Mouse (Mus musculus) hindbrain, embryonic 11.5 days (tissue): Measurements from ENCODE around the gene Mvp. TPM values are rescaled to one million over a fixed set of nuclear protein-coding genes. Genes with fewer than 3 reads are reported as not detected.

ENCODE experiments used
- ATAC-seq: fragments of 200-750 bp; cut with Nextera tagmentation; 2 replicates; pipeline ENCODE4 v1.8.0; 2017; ENCODE audit warnings: mild to moderate bottlenecking, moderate TSS enrichment, moderate library complexity; ENCODE audit not compliant: low FRiP score
- DNase-seq: peaks from one replicate; pipeline ENCODE4 v3.0.0-alpha.2; 2015; ENCODE audit warnings: low spot score
- H3K27ac ChIP-seq: fragments of 300-500 bp; sonication (generic); 2 replicates; pipeline ENCODE4 v1.5.1; 2014; ENCODE audit warnings: mild to moderate bottlenecking, low read depth, low read length
- H3K27me3 ChIP-seq: fragments of 300-500 bp; sonication (generic); 2 replicates; pipeline ENCODE4 v1.6.1; 2014; ENCODE audit warnings: mild to moderate bottlenecking, low read length, moderate library complexity, mixed read lengths; ENCODE audit not compliant: control insufficient read depth, insufficient read depth
- H3K36me3 ChIP-seq: fragments of 300-500 bp; sonication (generic); 2 replicates; pipeline ENCODE4 v1.6.1; 2014; ENCODE audit warnings: mild to moderate bottlenecking, low read length, moderate library complexity, mixed read lengths; ENCODE audit not compliant: control insufficient read depth, insufficient read depth
- H3K4me1 ChIP-seq: fragments of 300-500 bp; sonication (generic); replicated peaks from 2 replicates; pipeline ENCODE4 v1.6.1; 2014; ENCODE audit warnings: low read length, mixed read lengths; ENCODE audit not compliant: control insufficient read depth, insufficient read depth
- H3K4me2 ChIP-seq: fragments of 300-500 bp; sonication (generic); replicated peaks from 2 replicates; pipeline ENCODE4 v1.6.1; 2014; ENCODE audit warnings: mild to moderate bottlenecking, low read depth, low read length
- H3K4me3 ChIP-seq: fragments of 300-500 bp; sonication (generic); 2 replicates; pipeline ENCODE4 v1.5.1; 2014; ENCODE audit warnings: low read depth, low read length
- H3K9ac ChIP-seq: fragments of 300-500 bp; sonication (generic); 2 replicates; pipeline ENCODE4 v1.6.1; 2014; ENCODE audit warnings: low read depth, low read length
- H3K9me3 ChIP-seq: fragments of 300-500 bp; sonication (generic); 2 replicates; pipeline ENCODE4 v1.6.1; 2016; ENCODE audit warnings: low read length; ENCODE audit not compliant: control insufficient read depth
- WGBS: fragments of 180-500 bp; shearing (Covaris S2); extraction: QIAGEN DNeasy Blood & Tissue Kit; methylation state at CpG from one replicate; pipeline ENCODE4 v1.1.7; 2014; 5-methylcytosine and 5-hydroxymethylcytosine counted together
- polyA plus RNA-seq: library from polyadenylated mRNA; unstranded; fragments of >200 nt; fragmentation: Nextera tagmentation; extraction: Ambion mirVana; gene quantifications from 2 replicates; pipeline ENCODE4 v1.2.1, GENCODE M21; 2014

Mvp gene
- polyA plus RNA-seq, 1 experiment from 2014 or later, result 3.4 TPM

DNA sequence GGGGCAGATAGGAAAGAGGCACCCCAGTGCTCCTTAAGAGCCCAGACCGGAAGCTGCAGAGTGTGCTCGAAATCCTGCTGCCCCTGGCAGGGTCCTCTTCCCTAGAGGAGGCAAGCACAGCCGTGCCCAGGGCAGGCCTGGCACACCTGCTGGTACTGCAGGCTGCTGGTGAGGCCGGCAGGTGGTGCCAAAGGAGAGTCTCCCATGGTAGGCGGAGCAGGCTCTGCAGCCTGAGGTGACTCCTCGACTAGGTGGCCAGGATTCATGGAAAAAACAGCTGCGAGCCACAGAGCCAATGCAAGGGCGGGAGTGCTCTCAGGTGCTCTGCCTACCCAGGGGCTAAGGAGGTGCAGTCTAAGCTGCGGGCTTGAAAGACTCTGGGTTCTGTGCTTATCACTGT is 28.1 kb downstream of the Mvp start:
- 49% methylated on average over 9 of the region's 9 CpGs for WGBS
- no peaks in the 10 kb centered on the region for H3K4me1 ChIP-seq
- ATAC-seq, result no peak
- no peak overlapping the region for H3K4me2 ChIP-seq
- no peaks in the 10 kb centered on the region for H3K27me3 ChIP-seq
- H3K27ac ChIP-seq, result no peak overlapping the region
- no peaks in the 10 kb centered on the region for H3K9me3 ChIP-seq
- no peak overlapping the region for H3K9ac ChIP-seq
- H3K4me3 ChIP-seq, result no peak overlapping the region
- no peak for DNase-seq
- no peaks in the 10 kb centered on the region for H3K36me3 ChIP-seq

DNA sequence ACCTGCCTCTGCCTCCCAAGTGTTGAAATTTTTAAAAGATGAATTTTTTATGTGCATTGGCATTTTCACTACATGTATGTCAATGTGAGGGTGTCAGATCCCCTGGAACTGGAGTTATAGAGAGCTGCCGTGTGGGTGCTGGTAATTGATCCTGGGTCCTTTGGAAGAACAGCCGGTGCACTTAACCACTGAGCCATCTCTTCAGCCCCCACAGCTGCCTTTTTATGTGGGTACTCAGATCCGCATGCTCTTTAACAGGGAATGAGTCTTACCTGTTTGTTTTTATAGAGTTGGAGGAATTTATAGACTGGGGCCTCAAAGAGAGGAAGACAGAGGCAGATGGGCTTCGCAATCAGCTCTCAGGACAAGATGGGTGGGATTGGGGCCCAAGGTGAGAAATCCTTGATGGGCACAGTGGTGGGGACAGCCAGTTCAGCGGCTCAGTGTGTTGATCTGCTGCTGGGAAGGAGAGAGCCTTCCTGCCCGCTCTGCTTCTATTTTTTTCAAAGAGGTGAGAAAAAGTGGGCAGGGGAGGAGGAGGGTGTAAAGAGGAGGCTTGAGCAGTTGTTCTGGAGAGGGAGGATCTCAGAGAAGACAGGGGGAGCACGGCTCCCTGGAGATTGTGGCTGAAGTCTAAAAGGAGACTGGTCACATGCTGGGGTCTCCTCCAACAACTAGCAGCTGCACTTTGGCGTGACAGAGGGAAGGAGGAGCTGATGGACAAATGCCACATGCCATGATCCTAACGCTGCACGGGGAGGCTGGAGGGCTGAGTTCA is 29.6 kb downstream of the Mvp start:
- no peak overlapping the region for H3K9ac ChIP-seq
- WGBS, result 65% methylated on average over 10 of the region's 10 CpGs
- no peaks in the 10 kb centered on the region for H3K4me1 ChIP-seq
- no peak overlapping the region for H3K4me3 ChIP-seq
- H3K36me3 ChIP-seq, result peaks cover 3% of the 10 kb centered on the region; the same call in 1 of the 2 replicates
- ATAC-seq (no peak), DNase-seq (no peak)
- no peak overlapping the region for H3K4me2 ChIP-seq
- no peaks in the 10 kb centered on the region for H3K27me3 ChIP-seq
- H3K9me3 ChIP-seq, result no peaks in the 10 kb centered on the region
- no peak overlapping the region for H3K27ac ChIP-seq

DNA sequence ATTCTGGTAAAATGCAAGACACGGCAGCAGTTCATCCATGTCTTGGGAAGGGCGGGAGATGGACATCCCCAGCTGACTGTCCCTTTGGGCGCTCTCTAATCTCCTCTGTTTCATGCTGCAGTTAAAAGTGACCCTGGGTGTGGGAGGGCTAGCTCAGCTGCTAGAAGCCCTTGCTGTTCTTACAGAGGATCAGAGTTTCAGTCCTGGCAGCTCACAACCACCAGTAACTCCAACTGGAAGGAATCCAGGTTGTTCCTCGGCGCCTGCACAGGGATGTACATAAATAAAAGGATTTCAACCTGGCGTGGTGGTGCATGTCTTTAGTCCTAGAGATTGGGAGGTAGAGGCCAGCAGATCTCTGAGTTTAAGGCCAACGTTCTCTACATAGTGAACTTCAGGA is 31.3 kb downstream of the Mvp start:
- no peak for DNase-seq
- no peak for ATAC-seq
- no peaks in the 10 kb centered on the region for H3K9me3 ChIP-seq
- no peaks in the 10 kb centered on the region for H3K4me1 ChIP-seq
- 90% methylated on average over 7 of the region's 7 CpGs for WGBS
- no peaks in the 10 kb centered on the region for H3K27me3 ChIP-seq
- no peak overlapping the region for H3K9ac ChIP-seq
- no peak overlapping the region for H3K27ac ChIP-seq
- H3K4me2 ChIP-seq, result no peak overlapping the region
- peaks cover 4% of the 10 kb centered on the region; the same call in 1 of the 2 replicates for H3K36me3 ChIP-seq
- H3K4me3 ChIP-seq, result no peak overlapping the region

DNA sequence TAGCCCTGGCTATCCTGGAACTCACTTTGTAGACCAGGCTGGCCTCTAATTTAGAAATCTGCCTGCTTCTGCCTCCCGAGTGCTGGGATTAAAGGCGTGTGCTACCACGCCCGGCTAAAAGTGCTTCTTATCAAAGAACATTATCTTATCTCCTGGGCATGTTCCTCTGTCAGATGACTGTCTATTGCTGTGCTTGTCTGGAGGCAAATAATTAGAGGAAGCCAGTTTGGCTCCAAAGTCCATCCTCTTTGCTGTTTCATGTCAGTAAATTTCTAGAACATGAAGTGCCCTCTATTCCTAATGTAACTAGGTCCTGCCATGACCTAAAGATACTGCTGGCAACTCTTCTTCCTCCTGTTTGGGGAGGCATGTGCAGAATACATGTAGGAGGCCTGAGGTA is 32.4 kb downstream of the Mvp start:
- WGBS, result 95% methylated on average over 4 of the region's 4 CpGs
- no peaks in the 10 kb centered on the region for H3K27me3 ChIP-seq
- no peak overlapping the region for H3K4me3 ChIP-seq
- H3K9ac ChIP-seq, result no peak overlapping the region
- no peak for ATAC-seq
- H3K4me2 ChIP-seq, result no peak overlapping the region
- H3K9me3 ChIP-seq, result no peaks in the 10 kb centered on the region
- no peak overlapping the region for H3K27ac ChIP-seq
- peaks cover 4% of the 10 kb centered on the region; the same call in 1 of the 2 replicates for H3K36me3 ChIP-seq
- DNase-seq, result no peak
- no peaks in the 10 kb centered on the region for H3K4me1 ChIP-seq

DNA sequence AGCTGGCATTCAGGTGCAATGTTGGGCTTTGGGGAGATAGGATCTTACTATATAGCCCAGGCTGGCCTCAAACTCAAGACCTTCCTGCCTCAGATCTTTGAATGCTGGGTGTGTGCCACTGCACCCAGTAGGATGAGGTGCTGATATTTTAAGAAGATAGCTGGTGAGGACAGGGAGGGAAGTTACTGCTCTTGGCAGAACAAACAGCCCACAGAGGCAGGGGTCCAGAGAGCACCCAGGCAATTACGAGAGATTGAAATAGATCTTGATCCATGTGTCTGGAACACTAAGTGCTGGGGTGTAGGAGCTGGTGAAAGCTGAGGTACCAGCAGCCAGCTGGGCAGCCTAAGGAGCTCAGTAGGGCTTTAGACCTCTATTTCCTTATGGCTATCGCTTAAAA is 32.8 kb downstream of the Mvp start:
- H3K4me3 ChIP-seq, result no peak overlapping the region
- no peaks in the 10 kb centered on the region for H3K4me1 ChIP-seq
- no peaks in the 10 kb centered on the region for H3K9me3 ChIP-seq
- H3K4me2 ChIP-seq, result no peak overlapping the region
- no peak overlapping the region for H3K9ac ChIP-seq
- ATAC-seq (no peak), DNase-seq (no peak)
- H3K27me3 ChIP-seq, result no peaks in the 10 kb centered on the region
- 93% methylated on average over 2 of the region's 2 CpGs for WGBS
- peaks cover 4% of the 10 kb centered on the region; the same call in 1 of the 2 replicates for H3K36me3 ChIP-seq
- no peak overlapping the region for H3K27ac ChIP-seq

DNA sequence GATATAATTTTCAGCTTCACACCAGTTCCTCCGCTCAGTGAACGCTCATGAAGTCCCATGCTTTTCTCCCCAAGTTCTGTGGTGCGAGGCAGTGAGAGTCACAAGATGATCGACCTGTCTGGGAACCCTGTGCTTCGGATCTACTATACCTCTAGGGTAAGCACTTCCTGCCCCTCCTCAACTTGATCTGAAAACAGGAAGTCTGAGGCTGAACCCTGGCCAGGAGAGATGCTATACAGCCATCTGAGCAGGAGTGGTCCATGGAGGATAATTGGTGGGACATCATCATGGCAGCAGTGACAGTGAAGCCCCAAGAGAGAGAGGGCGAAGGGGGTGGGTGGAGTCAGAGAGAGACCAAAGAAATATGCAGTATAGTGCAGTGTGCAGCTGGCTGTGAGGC is 35.6 kb downstream of the Mvp start:
- H3K9ac ChIP-seq, result no peak overlapping the region
- no peaks in the 10 kb centered on the region for H3K4me1 ChIP-seq
- DNase-seq (no peak), ATAC-seq (no peak)
- H3K36me3 ChIP-seq, result peaks cover 4% of the 10 kb centered on the region; the same call in 1 of the 2 replicates
- no peaks in the 10 kb centered on the region for H3K27me3 ChIP-seq
- no peak overlapping the region for H3K4me2 ChIP-seq
- 95% methylated on average over 6 of the region's 6 CpGs for WGBS
- H3K4me3 ChIP-seq, result no peak overlapping the region
- no peaks in the 10 kb centered on the region for H3K9me3 ChIP-seq
- H3K27ac ChIP-seq, result no peak overlapping the region

DNA sequence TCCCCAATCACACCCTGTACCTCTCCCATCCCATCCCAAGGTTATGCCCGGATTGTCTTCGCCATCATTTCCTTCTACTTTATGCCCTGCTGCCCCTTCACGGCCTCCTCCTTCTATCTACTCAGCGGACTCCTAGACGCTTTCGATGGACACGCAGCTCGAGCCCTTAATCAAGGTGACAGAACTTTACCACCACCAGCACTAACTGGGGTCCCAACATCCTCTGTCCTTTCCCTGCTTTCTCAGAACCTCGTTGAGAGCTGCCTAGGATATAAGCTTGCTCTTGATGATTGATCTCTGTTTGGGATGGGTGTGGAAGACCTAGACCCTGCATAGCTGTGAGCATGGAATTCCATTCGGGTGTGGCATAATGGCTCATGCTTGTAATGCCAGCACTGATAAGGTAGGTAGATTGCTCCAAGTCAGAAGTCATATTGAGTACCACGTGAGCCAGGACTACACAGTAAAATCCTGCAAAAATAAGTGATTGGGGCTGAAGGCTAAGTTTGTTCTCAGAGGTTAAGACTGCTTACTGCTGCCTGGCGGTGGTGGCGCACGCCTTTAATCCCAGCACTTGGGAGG is 37.5 kb downstream of the Mvp start:
- H3K9me3 ChIP-seq, result no peaks in the 10 kb centered on the region
- no peaks in the 10 kb centered on the region for H3K27me3 ChIP-seq
- ATAC-seq (peak; percentile 6; the same call in 1 of the 2 replicates), DNase-seq (no peak)
- 28% methylated on average over 14 of the region's 14 CpGs for WGBS
- H3K36me3 ChIP-seq, result peaks cover 4% of the 10 kb centered on the region; the same call in 1 of the 2 replicates
- peak overlapping the region; percentile 88; the same call in 1 of the 2 replicates for H3K27ac ChIP-seq
- no peaks in the 10 kb centered on the region for H3K4me1 ChIP-seq
- peak overlapping the region; percentile 58 for H3K4me2 ChIP-seq
- H3K4me3 ChIP-seq, result peak overlapping the region; percentile 98
- peak overlapping the region; percentile 99 for H3K9ac ChIP-seq

DNA sequence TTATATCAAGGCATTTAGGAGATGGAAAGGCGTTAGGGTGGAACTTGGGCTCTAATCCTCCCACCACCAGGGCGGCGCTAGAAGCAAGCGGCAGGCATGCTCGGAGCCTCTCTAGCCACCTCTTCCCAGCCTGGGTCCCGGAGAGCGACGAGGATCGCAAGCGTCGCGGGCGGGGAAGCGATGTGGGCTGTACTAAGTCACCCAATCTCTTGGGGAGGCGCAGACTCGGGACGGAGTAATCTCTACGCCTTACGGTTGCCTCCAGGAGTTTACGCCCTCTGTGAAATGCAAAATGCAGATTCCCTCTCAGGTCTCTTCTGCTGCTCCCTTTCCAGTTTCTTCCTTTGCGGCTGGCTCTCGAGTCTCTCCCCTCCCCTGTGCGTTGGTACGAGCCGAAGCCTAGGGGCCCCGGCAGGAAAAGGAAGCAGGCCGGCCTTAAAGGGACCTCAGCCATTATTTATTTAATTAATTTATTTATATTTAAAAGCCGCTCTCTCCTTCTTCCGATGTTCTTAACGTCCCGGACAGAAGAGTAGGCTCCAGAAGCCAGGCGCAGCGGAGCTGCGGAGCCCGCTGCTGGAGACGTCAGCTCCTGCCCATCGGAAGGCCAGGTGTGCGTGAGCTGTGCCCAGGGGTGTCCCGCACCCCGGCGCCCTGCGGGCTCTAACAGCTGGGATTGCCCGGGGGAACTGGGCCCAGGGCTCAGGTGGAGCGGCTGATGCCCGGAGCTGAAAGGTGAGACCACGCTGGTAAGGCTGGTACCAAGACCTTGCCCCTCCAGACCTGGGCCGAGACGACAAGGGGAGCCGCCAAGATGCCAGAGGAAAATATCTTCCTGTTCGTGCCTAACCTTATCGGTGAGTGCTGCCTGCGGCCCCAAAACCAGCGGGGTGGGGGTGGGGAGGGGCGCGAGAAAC is 38.2 kb downstream of the Mvp start, which contains the start of gene Cdiptos:
Gene Cdiptos (minus strand): TSS at position 149 of the 917 bp plus-strand sequence.
- H3K4me1 ChIP-seq, result no peaks in the 10 kb centered on the region

More for the DNA sequence above, 38.2 kb downstream of the Mvp start, which contains the start of gene Cdiptos:
- under 1% methylated on average over 55 of the region's 55 CpGs for WGBS
- peak within 1 kb of the TSS; percentile 88 for H3K27ac ChIP-seq
- ATAC-seq, result peak; percentile 95
- H3K4me2 ChIP-seq, result peak within 1 kb of the TSS; percentile 58
- DNase-seq, result peak; percentile 99
- H3K27me3 ChIP-seq, result no peaks in the 10 kb centered on the region
- H3K9ac ChIP-seq, result peak within 1 kb of the TSS; percentile 99
- H3K36me3 ChIP-seq, result peaks cover 4% of the 10 kb centered on the region; the same call in 1 of the 2 replicates
- no peaks in the 10 kb centered on the region for H3K9me3 ChIP-seq
- peak within 1 kb of the TSS; percentile 98 for H3K4me3 ChIP-seq
